Mouse (Mus musculus) hindbrain, postnatal 0 days (tissue): ENCODE results near the gene Actg1. TPM values are rescaled to one million over a fixed set of nuclear protein-coding genes. Genes with fewer than 3 reads are reported as not detected.
"Not testable (repeated sequence)": the region's sequence is repeated elsewhere in the genome, so short reads cannot be mapped to it uniquely, and the experiment has no call there.

Source experiments
- ATAC-seq: fragments of 200-750 bp; cut with Nextera tagmentation; 2 replicates; pipeline ENCODE4 v1.8.0; 2017; ENCODE audit warnings: mild to moderate bottlenecking, moderate TSS enrichment, moderate library complexity
- DNase-seq: peaks from one replicate; pipeline ENCODE4 v3.0.0-alpha.2; 2015; ENCODE audit warnings: low spot score
- H3K27ac ChIP-seq: fragments of 300-500 bp; sonication (generic); 2 replicates; pipeline ENCODE4 v1.5.1; 2014; ENCODE audit warnings: mild to moderate bottlenecking
- H3K27me3 ChIP-seq: fragments of 300-500 bp; sonication (generic); 2 replicates; pipeline ENCODE4 v1.6.1; 2014; ENCODE audit warnings: low read length, mixed read lengths; ENCODE audit not compliant: insufficient read depth
- H3K36me3 ChIP-seq: fragments of 300-500 bp; sonication (generic); 2 replicates; pipeline ENCODE4 v1.6.1; 2014; ENCODE audit warnings: low read length, mixed read lengths; ENCODE audit not compliant: insufficient read depth
- H3K4me1 ChIP-seq: fragments of 300-500 bp; sonication (generic); 2 replicates; pipeline ENCODE4 v1.6.1; 2014; ENCODE audit warnings: antibody characterized with exemption, low read length, mixed read lengths; ENCODE audit not compliant: insufficient read depth
- H3K4me2 ChIP-seq: fragments of 300-500 bp; sonication (generic); 2 replicates; pipeline ENCODE4 v1.6.1; 2014; ENCODE audit warnings: low read depth, mild to moderate bottlenecking, low read length, moderate library complexity, mixed read lengths
- H3K4me3 ChIP-seq: fragments of 300-500 bp; sonication (generic); 2 replicates; pipeline ENCODE4 v1.5.1; 2014; ENCODE audit warnings: low read length
- H3K9ac ChIP-seq: fragments of 300-500 bp; sonication (generic); replicated peaks from 2 replicates; pipeline ENCODE4 v1.6.1; 2014; ENCODE audit warnings: mild to moderate bottlenecking, low read length, moderate library complexity, mixed read lengths
- H3K9me3 ChIP-seq: fragments of 300-500 bp; sonication (generic); 2 replicates; pipeline ENCODE4 v1.6.1; 2016; ENCODE audit warnings: low read length, mixed read lengths
- CTCF ChIP-seq: IDR thresholded peaks from 2 replicates; pipeline ENCODE4 v1.5.1; 2016; ENCODE audit warnings: antibody characterized with exemption, control low read depth, low read depth
- WGBS: fragments of 180-500 bp; shearing (Covaris S2); extraction: QIAGEN DNeasy Blood & Tissue Kit; methylation state at CpG from one replicate; pipeline ENCODE4 v1.1.7; 2014; 5-methylcytosine and 5-hydroxymethylcytosine counted together
- polyA plus RNA-seq: library from polyadenylated mRNA; unstranded; fragments of >200 nt; fragmentation: Nextera tagmentation; extraction: Ambion mirVana; gene quantifications from 2 replicates; pipeline ENCODE4 v1.2.1, GENCODE M21; 2015
- total RNA-seq: library from RNA; depleted of rRNA; stranded (reverse); fragments of >200 nt; gene quantifications from 2 replicates; pipeline ENCODE4 v1.2.3, GENCODE M21; 2014

The Actg1 gene
- total and polyA plus RNA-seq, 2 experiments from 2014 or later = 2,410 to 3,639 TPM

DNA sequence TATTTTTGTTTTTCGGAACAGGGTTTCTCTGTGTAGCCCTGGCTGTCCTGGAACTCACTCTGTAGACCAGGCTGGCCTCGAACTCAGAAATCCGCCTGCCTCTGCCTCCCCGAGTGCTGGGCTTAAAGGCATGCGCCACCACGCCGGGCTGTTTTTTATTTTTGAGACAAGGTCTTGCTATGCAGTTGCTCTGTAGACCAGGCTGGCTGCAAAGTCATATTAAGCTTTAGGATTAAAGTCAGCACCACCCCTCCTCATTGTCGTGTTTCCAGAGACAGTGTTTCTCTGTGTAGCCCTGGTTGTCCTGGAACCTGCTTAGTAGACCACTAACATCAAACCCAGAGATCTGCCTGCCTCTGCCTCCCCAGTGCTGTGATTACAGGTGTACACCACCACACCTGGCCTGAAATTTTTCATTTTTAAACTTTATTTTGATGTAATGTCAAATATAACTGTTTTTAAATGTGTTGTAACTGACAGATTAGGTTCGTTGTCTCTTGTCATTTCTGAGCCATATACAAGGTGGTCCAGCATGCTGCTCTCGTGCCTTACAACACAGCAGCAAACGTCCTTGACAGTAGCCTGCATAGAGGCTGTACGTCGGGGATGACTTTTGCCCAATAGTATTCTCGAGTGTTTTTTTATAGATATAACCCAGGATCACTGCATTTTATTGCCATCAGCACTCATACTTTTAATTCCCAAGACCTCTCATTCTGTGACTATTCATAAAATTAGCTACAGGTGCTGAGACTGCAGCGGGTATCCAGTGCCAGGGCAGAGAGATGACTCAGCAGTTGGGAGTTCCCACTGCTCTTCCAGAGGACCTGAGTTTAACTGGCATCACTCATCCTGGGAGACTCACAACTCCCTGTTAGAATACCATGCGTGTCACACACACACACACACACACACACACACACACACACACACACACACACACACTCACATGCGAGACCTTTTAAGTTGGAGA lies 6.2 kb upstream of the Actg1 start:
- Histone ChIP-seq H3K9ac (no peak overlapping the region), H3K9me3 (no peaks in the 10 kb centered on the region), H3K27ac (no peak overlapping the region), H3K4me2 (no peak overlapping the region), H3K4me3 (no peak overlapping the region), H3K4me1 (peaks cover 30% of the 10 kb centered on the region), H3K36me3 (no peaks in the 10 kb centered on the region), H3K27me3 (no peaks in the 10 kb centered on the region)
- no peak for ATAC-seq
- no peak for DNase-seq
- WGBS = 89% methylated on average over 17 of the region's 17 CpGs
- no peak for TF ChIP-seq CTCF

DNA sequence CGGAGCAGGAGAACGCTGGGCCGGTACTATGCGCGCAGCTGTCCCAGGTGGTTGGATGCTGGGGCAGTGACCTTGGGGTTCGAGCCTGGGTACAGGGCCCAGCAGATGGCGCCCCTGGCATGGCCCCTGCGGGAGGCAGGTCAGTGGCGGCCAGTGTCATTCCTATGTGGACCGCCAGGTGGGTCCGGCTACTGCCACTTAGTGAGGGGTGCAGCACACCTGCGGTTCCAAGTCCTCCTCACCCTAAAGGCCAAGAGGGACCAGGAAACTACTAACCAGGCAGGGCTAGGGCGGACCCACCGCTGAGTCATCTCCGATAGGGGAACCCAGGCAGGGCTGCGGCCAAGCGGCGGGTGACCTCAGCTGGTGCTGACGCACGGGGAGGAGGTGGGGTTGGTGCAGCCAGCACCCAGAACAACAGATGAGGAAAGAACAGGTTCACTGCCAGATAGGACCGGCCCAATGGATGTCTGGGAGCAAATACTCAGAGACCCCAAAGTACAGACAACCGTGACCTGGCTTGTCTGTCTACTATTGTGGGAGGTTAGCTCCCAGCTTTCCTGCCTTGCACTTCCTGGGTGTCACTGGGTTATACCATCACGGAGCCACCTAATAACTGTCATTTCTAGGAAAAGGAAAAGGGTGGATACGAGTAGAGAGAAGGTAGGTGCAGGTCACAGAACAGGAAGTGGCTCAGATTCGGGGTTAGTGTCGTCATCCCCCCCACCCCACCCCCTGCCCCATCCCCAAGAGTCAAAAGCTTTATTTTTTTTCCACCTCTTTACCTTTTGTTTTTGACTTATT lies 5.4 kb upstream of the Actg1 start:
- Histone ChIP-seq H3K4me3 (no peak overlapping the region), H3K27me3 (no peaks in the 10 kb centered on the region), H3K9me3 (no peaks in the 10 kb centered on the region), H3K27ac (peak overlapping the region; percentile 100; the same call in 1 of the 2 replicates), H3K9ac (no peak overlapping the region), H3K4me1 (peaks cover 26% of the 10 kb centered on the region), H3K4me2 (0 out of 2 replicates have a peak overlapping the region, but pooled peaks have one; percentile 16), H3K36me3 (no peaks in the 10 kb centered on the region)
- no peak for ATAC-seq
- WGBS = 31% methylated on average over 26 of the region's 26 CpGs
- no peak for DNase-seq
- TF ChIP-seq CTCF = peak; percentile 76

DNA sequence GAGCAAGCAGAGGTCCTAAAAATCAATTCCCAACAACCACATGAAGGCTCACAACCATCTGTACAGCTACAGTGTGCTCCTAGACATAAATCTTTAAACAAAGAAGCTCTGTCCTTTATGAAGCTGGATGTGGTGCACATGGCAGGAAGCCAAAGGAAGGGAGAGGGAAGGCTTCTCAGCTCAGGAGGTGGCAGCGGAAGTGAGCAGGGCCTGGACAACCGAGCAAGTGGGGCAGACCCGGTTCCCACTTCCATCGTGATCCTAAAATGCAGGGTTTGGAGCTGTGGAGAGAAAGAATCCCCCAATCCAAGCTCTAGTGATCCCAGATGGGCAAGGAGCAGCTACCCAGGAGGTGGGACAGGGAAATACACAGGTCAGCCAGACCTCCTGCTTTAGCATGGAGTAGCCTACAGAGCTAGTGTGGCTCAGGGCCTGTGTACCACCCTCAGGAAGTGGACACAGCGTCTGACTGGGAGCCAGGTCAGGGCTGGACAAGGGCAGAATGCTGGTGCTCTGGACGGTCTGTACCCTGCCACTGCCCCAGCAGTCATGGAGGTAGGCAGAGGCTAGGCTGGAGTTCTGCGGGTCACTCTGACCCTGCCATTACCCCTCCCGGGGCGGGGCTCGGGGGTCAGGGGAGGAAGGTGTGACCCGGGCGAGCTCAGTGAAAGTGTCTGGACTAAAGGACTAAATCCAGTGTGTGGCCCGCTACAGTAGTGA lies 4.4 kb upstream of the Actg1 start:
- Histone ChIP-seq H3K9me3 (no peaks in the 10 kb centered on the region), H3K27me3 (no peaks in the 10 kb centered on the region), H3K27ac (peak overlapping the region; percentile 100), H3K4me3 (no peak overlapping the region), H3K4me1 (peaks cover 17% of the 10 kb centered on the region), H3K36me3 (no peaks in the 10 kb centered on the region), H3K4me2 (no peak overlapping the region), H3K9ac (no peak overlapping the region)
- no peak for TF ChIP-seq CTCF
- WGBS = 57% methylated on average over 13 of the region's 13 CpGs
- no peak for ATAC-seq
- peak; percentile 77 for DNase-seq

DNA sequence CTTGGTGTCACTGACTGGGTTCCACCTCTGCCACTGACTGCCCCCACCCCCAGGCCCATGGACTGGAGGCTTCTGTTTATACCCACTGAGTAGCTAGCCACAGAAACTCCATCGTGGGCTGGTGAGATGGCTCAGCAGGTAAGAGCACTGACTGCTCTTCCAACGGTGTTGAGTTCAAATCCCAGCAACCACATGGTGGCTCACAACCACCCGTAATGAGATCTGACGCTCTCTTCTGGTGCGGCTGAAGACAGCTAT lies 3.7 kb upstream of the Actg1 start:
- WGBS = 83% methylated on average over 5 of the region's 5 CpGs
- not testable (repeated sequence) for H3K36me3 ChIP-seq, H3K9me3 ChIP-seq, H3K27me3 ChIP-seq, H3K4me2 ChIP-seq, H3K4me3 ChIP-seq, DNase-seq, ATAC-seq, H3K9ac ChIP-seq
- Histone ChIP-seq H3K27ac (peak overlapping the region; percentile 100; the same call in 1 of the 2 replicates), H3K4me1 (peaks cover 12% of the 10 kb centered on the region)

DNA sequence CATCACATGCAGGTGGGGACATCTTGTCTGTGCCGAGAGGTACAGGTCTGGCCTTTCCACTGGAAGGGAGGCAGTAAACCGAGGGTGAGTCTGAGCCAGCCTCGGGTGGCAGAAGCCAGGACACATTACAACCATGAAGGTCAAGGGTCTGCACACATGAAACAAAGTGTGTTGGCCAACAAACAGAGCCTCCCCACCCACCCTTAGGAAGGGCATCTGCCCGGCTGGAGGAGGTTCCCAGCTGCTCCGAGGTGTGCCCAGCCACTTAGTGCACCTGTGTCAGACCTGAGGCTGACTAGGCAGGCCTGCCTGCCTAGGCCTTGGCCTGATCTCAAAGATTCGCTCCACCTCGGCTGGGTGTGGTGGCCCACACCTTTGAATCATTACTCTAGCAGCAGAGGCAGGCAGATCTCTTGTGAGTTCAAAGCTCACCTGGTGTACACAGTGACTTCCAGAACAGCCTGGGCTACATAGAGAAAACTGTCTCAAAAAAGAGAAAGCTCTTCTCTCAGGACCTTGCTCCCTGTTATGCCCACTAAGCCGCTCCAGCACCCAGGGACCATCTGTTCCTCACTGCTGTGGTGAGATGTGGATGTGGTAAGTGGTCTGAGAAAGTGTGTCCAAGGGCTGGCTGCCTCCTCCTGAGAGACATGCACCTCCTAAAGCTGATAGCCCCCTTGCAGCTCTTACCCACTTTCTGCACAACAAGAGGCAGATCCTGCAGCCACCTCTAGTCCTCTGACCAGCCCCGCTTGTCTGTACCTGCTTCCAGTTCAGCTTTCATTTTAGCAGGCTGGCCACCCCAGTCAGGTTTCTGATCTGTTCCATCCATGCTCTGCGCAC lies 3.1 kb upstream of the Actg1 start:
- 81% methylated on average over 10 of the region's 10 CpGs for WGBS
- Histone ChIP-seq H3K4me3 (no peak overlapping the region), H3K9ac (no peak overlapping the region)

DNA sequence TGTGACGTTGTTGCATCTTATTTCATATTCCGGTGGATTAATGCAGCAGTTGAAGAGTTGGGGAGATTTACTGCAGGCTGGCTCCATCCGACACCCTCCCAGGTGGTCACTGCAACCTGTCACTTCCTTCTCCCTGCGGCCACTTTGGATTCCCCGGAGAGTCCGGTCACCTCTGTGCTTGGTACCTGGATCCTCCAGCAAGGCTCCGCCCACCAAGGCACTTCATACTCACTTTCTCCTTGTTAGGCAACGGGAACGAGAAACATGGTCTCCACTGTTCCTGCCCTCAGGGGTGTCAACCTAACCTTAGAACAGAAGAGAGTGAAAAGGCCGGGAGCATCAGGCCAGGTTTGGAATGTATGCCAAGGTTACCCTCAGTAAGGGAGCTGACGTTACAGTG lies 2.4 kb upstream of the Actg1 start:
- H3K4me3 ChIP-seq = peak overlapping the region; percentile 99

More for the DNA sequence above, 3.1 kb upstream of the Actg1 start:
- H3K4me1 ChIP-seq = peaks cover 12% of the 10 kb centered on the region
- ATAC-seq = no peak
- no peak for DNase-seq
- no peak for TF ChIP-seq CTCF
- H3K27ac ChIP-seq = peak overlapping the region; percentile 100
- no peaks in the 10 kb centered on the region for H3K27me3 ChIP-seq
- no peaks in the 10 kb centered on the region for H3K9me3 ChIP-seq
- no peaks in the 10 kb centered on the region for H3K36me3 ChIP-seq
- peak overlapping the region; percentile 97; the same call in 1 of the 2 replicates for H3K4me2 ChIP-seq

More for the DNA sequence above, 2.4 kb upstream of the Actg1 start:
- Histone ChIP-seq H3K27ac (peak overlapping the region; percentile 100), H3K4me1 (peaks cover 12% of the 10 kb centered on the region), H3K9ac (peak overlapping the region; percentile 100), H3K4me2 (peak overlapping the region; percentile 97), H3K9me3 (no peaks in the 10 kb centered on the region), H3K27me3 (no peaks in the 10 kb centered on the region), H3K36me3 (no peaks in the 10 kb centered on the region)
- no peak for TF ChIP-seq CTCF
- DNase-seq (no peak), ATAC-seq (no peak)
- WGBS = 20% methylated on average over 11 of the region's 11 CpGs
